ENCODE assay signal across 10 mouse cellular contexts in genomic region chr3:29082996-29083350, GRCm38 (mm10). TPM values are rescaled to one million over a fixed set of nuclear protein-coding genes. Genes with fewer than 3 reads are reported as not detected.
A peak's percentile ranks its signal among the peaks of the same experiment; 100 is the strongest.
DNase-seq lines count a peak whose midpoint lies in the region; ATAC-seq and TF ChIP-seq lines count a peak whose summit lies in the region.
"Had no signal": no experiment of that assay in that cellular context is flagged by ENCODE, and none has a peak within 500 bp of the region (broad histone marks: within the 10 kb centered on the region; RNA-seq: fewer than 3 reads in every experiment).

No protein-coding gene starts in this region.

- peaks cover 38% of the 10 kb centered on the region for H3K27me3 ChIP-seq in kidney, embryonic 14.5 days (ENCODE audit: control insufficient read depth, insufficient read depth, low read length)
- peaks cover 26% of the 10 kb centered on the region for H3K27me3 ChIP-seq in embryonic facial prominence, embryonic 11.5 days (ENCODE audit: control insufficient read depth, insufficient read depth, low read length)
- no peaks in the 10 kb centered on the region for H3K27me3 ChIP-seq in hindbrain, embryonic 16.5 days (replicated peaks; ENCODE audit: control insufficient read depth, insufficient read depth, low read length)
- H3K27me3 ChIP-seq in midbrain, embryonic 14.5 days (ENCODE audit: control insufficient read depth, insufficient read depth, low read length): no peaks in the 10 kb centered on the region; the same call in 1 of the 2 replicates
- H3K27me3 ChIP-seq in thymus, adult 2 months (ENCODE audit: control insufficient read depth, insufficient read depth, low read length): no peaks in the 10 kb centered on the region; the same call in 1 of the 2 replicates

- H3K9me3 ChIP-seq in kidney, embryonic 14.5 days (ENCODE audit: control insufficient read depth, low read length): no peaks in the 10 kb centered on the region
- H3K9me3 ChIP-seq in embryonic facial prominence, embryonic 11.5 days (replicated peaks; ENCODE audit: control insufficient read depth, low read length): no peaks in the 10 kb centered on the region
- no peaks in the 10 kb centered on the region for H3K9me3 ChIP-seq in hindbrain, embryonic 16.5 days (ENCODE audit: control insufficient read depth, low read length)
- H3K9me3 ChIP-seq in midbrain, embryonic 14.5 days (ENCODE audit: control insufficient read depth, low read length): no peaks in the 10 kb centered on the region

- TF ChIP-seq POLR2A in thymus, adult 2 months (IDR thresholded peaks at IDR 0.05; ENCODE audit: control insufficient read depth, extremely low read depth, insufficient read depth, low read length, poor library complexity): no peak

- H3K27ac ChIP-seq in kidney, embryonic 14.5 days (ENCODE audit: low read depth, low read length): no peak overlapping the region
- H3K27ac ChIP-seq in embryonic facial prominence, embryonic 11.5 days (replicated peaks; ENCODE audit: low read depth, low read length): no peak overlapping the region
- no peak overlapping the region for H3K27ac ChIP-seq in hindbrain, embryonic 16.5 days (ENCODE audit: low read depth, low read length)
- H3K27ac ChIP-seq in midbrain, embryonic 14.5 days (replicated peaks; ENCODE audit: low read depth, low read length): peak overlapping the region; percentile 50; the same call in 1 of the 2 replicates
- H3K27ac ChIP-seq in thymus, adult 2 months (ENCODE audit: control insufficient read depth, insufficient read depth, low read length): no peak overlapping the region

- no peak for DNase-seq in kidney, postnatal 25 days
- peak; percentile 17 for DNase-seq in embryonic facial prominence, embryonic 11.5 days (ENCODE audit: low spot score)
- DNase-seq in midbrain, embryonic 14.5 days: no peak
- no peak for DNase-seq in cerebellum, adult 18-20 months
- no peak for DNase-seq in thymus, postnatal 14 days
- DNase-seq in thymus, adult 2 months: no peak
- DNase-seq: cerebellum, adult 11-12 months had no signal

- no peak for ATAC-seq in kidney, embryonic 14.5 days (ENCODE audit: low FRiP score, low TSS enrichment)
- no peak for ATAC-seq in embryonic facial prominence, embryonic 11.5 days (replicated peaks; ENCODE audit: insufficient number of reproducible peaks, low FRiP score, low TSS enrichment, low read depth)
- no peak for ATAC-seq in hindbrain, embryonic 16.5 days
- ATAC-seq in midbrain, embryonic 14.5 days (ENCODE audit: low FRiP score, low TSS enrichment): no peak; the same call in 1 of the 2 replicates

- peak overlapping the region; percentile 57 for H3K4me2 ChIP-seq in kidney, embryonic 14.5 days (replicated peaks; ENCODE audit: low read depth, low read length)
- H3K4me2 ChIP-seq in embryonic facial prominence, embryonic 11.5 days (ENCODE audit: low read depth, low read length): peak overlapping the region; percentile 95
- H3K4me2 ChIP-seq in hindbrain, embryonic 16.5 days (ENCODE audit: low read length): peak overlapping the region; percentile 77
- peak overlapping the region; percentile 60 for H3K4me2 ChIP-seq in midbrain, embryonic 14.5 days (ENCODE audit: low read length)

- no peak overlapping the region for H3K9ac ChIP-seq in kidney, embryonic 14.5 days (ENCODE audit: low read depth, low read length)
- H3K9ac ChIP-seq in embryonic facial prominence, embryonic 11.5 days (replicated peaks; ENCODE audit: low read length): peak overlapping the region; percentile 44
- peak overlapping the region; percentile 39 for H3K9ac ChIP-seq in hindbrain, embryonic 16.5 days (ENCODE audit: low read depth, low read length)
- H3K9ac ChIP-seq in midbrain, embryonic 14.5 days (replicated peaks; ENCODE audit: low read length): peak overlapping the region; percentile 41

- H3K36me3 ChIP-seq in kidney, embryonic 14.5 days (ENCODE audit: control insufficient read depth, insufficient read depth, low read length): no peaks in the 10 kb centered on the region
- H3K36me3 ChIP-seq in embryonic facial prominence, embryonic 11.5 days (replicated peaks; ENCODE audit: control insufficient read depth, insufficient read depth, low read depth, low read length): no peaks in the 10 kb centered on the region
- H3K36me3 ChIP-seq in hindbrain, embryonic 16.5 days (ENCODE audit: control insufficient read depth, insufficient read depth, low read length): no peaks in the 10 kb centered on the region
- no peaks in the 10 kb centered on the region for H3K36me3 ChIP-seq in midbrain, embryonic 14.5 days (ENCODE audit: control insufficient read depth, insufficient read depth, low read length)
- no peaks in the 10 kb centered on the region for H3K36me3 ChIP-seq in thymus, adult 2 months (ENCODE audit: control insufficient read depth, insufficient read depth, low read length)

- TF ChIP-seq CTCF in thymus, adult 2 months (IDR thresholded peaks at IDR 0.05; ENCODE audit: borderline replicate concordance, control insufficient read depth, extremely low read depth, insufficient read depth, low read length, poor library complexity): no peak

- WGBS in kidney, embryonic 14.5 days: 3% methylated on average over 12 of the region's 12 CpGs
- WGBS in embryonic facial prominence, embryonic 11.5 days: under 1% methylated on average over 12 of the region's 12 CpGs
- 2% methylated on average over 12 of the region's 12 CpGs for WGBS in hindbrain, embryonic 16.5 days
- WGBS in midbrain, embryonic 14.5 days: 1% methylated on average over 12 of the region's 12 CpGs
- 9% methylated on average over 12 of the region's 12 CpGs for WGBS in thymus, adult 2 months

- peaks cover 7% of the 10 kb centered on the region for H3K4me1 ChIP-seq in kidney, embryonic 14.5 days (ENCODE audit: control insufficient read depth, insufficient read depth, low read length)
- H3K4me1 ChIP-seq in embryonic facial prominence, embryonic 11.5 days (ENCODE audit: control insufficient read depth, insufficient read depth, low read length): peaks cover 4% of the 10 kb centered on the region
- peaks cover 4% of the 10 kb centered on the region for H3K4me1 ChIP-seq in hindbrain, embryonic 16.5 days (ENCODE audit: control insufficient read depth, insufficient read depth, low read depth, low read length)
- H3K4me1 ChIP-seq in midbrain, embryonic 14.5 days (ENCODE audit: control insufficient read depth, insufficient read depth, low read length): peaks cover 23% of the 10 kb centered on the region
- no peaks in the 10 kb centered on the region for H3K4me1 ChIP-seq in thymus, adult 2 months (replicated peaks; ENCODE audit: control insufficient read depth, insufficient read depth, low read length)

- H3K4me3 ChIP-seq in kidney, embryonic 14.5 days (ENCODE audit: low read length): peak overlapping the region; percentile 42
- H3K4me3 ChIP-seq in embryonic facial prominence, embryonic 11.5 days (ENCODE audit: low read depth, low read length): peak overlapping the region; percentile 50
- peak overlapping the region; percentile 62 for H3K4me3 ChIP-seq in hindbrain, embryonic 16.5 days (ENCODE audit: low read length)
- peak overlapping the region; percentile 48 for H3K4me3 ChIP-seq in midbrain, embryonic 14.5 days (replicated peaks; ENCODE audit: low read depth, low read length)
- H3K4me3 ChIP-seq in thymus, adult 2 months (ENCODE audit: control insufficient read depth, insufficient read depth, low read length): no peak overlapping the region

RNA-seq across cellular contexts. Expression of gene Egfem1, which starts 1.1 kb away (rescaled TPM):
- polyA plus RNA-seq in kidney, embryonic 14.5 days (2014; fragmentation: Nextera tagmentation; extraction: Ambion mirVana): 0.50 and 1.1 TPM in 2 replicates
- polyA plus RNA-seq in embryonic facial prominence, embryonic 11.5 days (2014; fragmentation: Nextera tagmentation; extraction: Ambion mirVana): 5.0 and 6.1 TPM in 2 replicates
- 4.6 and 6.4 TPM in 2 replicates for polyA plus RNA-seq in hindbrain, embryonic 16.5 days (2015; fragmentation: Nextera tagmentation; extraction: Ambion mirVana)
- polyA plus RNA-seq in midbrain, embryonic 14.5 days (2014; fragmentation: Nextera tagmentation; extraction: Ambion mirVana): 6.7 and 7.7 TPM in 2 replicates
- not detected in 2 replicates for polyA plus RNA-seq in thymus, adult 2 months (2012; rRNA removed)
- polyA plus RNA-seq: large intestine, adult 2 months had no signal
